Mouse (Mus musculus): Measurements from ENCODE around the gene Zswim8. TPM values are rescaled to one million over a fixed set of nuclear protein-coding genes. Genes with fewer than 3 reads are reported as not detected.

The Zswim8 gene
- polyA plus RNA-seq, 1 experiment from 2014 or later: 57.8 TPM

DNA sequence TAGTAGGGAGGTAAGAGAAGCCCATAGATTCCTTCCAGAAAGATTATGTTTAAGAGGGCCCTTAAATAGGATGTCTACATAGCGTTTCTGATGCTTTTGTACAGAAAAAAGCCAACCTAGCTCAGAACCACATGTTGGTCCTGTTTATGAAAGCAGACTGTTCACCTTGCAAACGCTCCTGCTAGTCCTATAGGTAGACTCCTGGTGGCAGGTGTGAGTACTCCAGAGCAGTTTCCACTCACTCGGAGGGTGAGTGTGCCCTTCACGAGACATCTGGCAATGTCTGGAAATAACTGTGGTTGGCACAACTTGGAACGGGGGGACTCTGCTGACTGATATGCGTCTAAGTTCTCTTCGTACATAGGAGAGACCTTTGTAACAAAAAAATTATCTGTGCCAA is 60.6 kb downstream of the Zswim8 start:
- no peak overlapping the region for H3K27ac ChIP-seq
- H3K9ac ChIP-seq: no peak overlapping the region
- no peak for ATAC-seq (replicated peaks)
- no peak overlapping the region for H3K4me2 ChIP-seq
- 93% methylated on average over 7 of the region's 7 CpGs for WGBS
- no peaks in the 10 kb centered on the region for H3K4me1 ChIP-seq
- no peaks in the 10 kb centered on the region for H3K27me3 ChIP-seq (replicated peaks)
- peaks cover 21% of the 10 kb centered on the region for H3K36me3 ChIP-seq (replicated peaks)
- H3K4me3 ChIP-seq: no peak overlapping the region
- no peaks in the 10 kb centered on the region for H3K9me3 ChIP-seq

GRCm38 (mm10) chr14:20768581-20768980 is 61.2 kb downstream of the Zswim8 start:
- WGBS: 74% methylated on average over 5 of the region's 5 CpGs
- peaks cover 21% of the 10 kb centered on the region for H3K36me3 ChIP-seq (replicated peaks)
- no peak for ATAC-seq (replicated peaks)
- no peak overlapping the region for H3K27ac ChIP-seq
- no peak overlapping the region for H3K4me2 ChIP-seq
- H3K9ac ChIP-seq: no peak overlapping the region
- no peaks in the 10 kb centered on the region for H3K4me1 ChIP-seq
- H3K27me3 ChIP-seq (replicated peaks): no peaks in the 10 kb centered on the region
- H3K4me3 ChIP-seq: no peak overlapping the region
- H3K9me3 ChIP-seq: no peaks in the 10 kb centered on the region

DNA sequence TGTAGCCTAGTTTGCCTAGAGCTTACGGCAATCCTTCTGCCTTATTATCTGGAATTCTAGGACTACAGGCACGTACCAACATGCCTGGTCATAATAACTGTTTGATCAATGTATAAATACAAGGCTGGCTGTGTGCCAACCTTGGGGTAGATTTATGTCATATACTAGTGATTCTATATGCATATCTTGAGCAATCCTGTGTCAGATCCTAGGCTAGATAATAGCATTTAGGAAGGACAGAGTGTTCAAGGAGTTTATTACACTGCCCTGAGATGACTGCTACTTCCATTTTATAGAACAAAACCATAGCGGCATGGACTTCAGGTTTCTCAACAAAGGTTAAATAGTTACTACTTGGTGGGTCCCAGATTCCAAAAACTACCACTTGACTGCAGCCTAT is 64.6 kb downstream of the Zswim8 start:
- H3K9ac ChIP-seq: no peak overlapping the region
- H3K27ac ChIP-seq: no peak overlapping the region
- H3K9me3 ChIP-seq: no peaks in the 10 kb centered on the region
- H3K4me2 ChIP-seq: no peak overlapping the region
- H3K4me1 ChIP-seq: peaks cover 14% of the 10 kb centered on the region
- peaks cover 6% of the 10 kb centered on the region; the same call in 1 of the 2 replicates for H3K36me3 ChIP-seq (replicated peaks)
- H3K27me3 ChIP-seq (replicated peaks): no peaks in the 10 kb centered on the region
- 95% methylated on average over 3 of the region's 3 CpGs for WGBS
- ATAC-seq (replicated peaks): no peak
- H3K4me3 ChIP-seq: no peak overlapping the region

DNA sequence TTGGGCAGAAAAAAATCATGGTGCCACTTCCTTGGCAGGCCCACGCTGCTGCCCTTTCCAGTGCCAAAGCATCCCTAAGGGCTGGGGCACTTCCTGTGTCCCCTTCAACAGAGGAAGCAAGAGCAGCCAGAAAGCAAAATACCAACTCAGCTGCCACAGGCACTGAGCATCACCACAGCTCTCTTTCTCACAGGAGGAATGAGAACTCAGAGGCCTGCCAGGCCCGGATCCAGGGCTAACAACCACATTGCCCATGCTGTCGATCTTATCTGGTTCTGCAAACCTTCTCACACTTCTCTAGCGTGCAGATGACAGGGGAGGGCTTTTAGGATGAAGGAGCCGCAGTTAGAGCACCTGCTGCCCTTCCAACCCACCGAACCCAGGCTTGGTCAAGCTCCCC is 65.5 kb downstream of the Zswim8 start:
- H3K4me1 ChIP-seq: peaks cover 14% of the 10 kb centered on the region
- H3K36me3 ChIP-seq (replicated peaks): peaks cover 7% of the 10 kb centered on the region
- no peaks in the 10 kb centered on the region for H3K9me3 ChIP-seq
- H3K4me3 ChIP-seq: no peak overlapping the region
- no peak for ATAC-seq (replicated peaks)
- 78% methylated on average over 6 of the region's 6 CpGs for WGBS
- no peak overlapping the region for H3K27ac ChIP-seq
- no peaks in the 10 kb centered on the region for H3K27me3 ChIP-seq (replicated peaks)
- H3K9ac ChIP-seq: no peak overlapping the region
- H3K4me2 ChIP-seq: no peak overlapping the region

Small RNAs within 50 kb of the gene (microRNA-seq; reads per million reads assigned to microRNA genes)
- gene Mir6946: 0.74 reads per million

Other genes starting within 250 kb of the Zswim8 start
- gene Anxa7, start 227.4 kb upstream of the Zswim8 start, polyA plus RNA-seq (2015; fragmentation: Nextera tagmentation; extraction: Ambion mirVana): 13.1 and 13.5 TPM in 2 replicates
- 0.39 and 0.40 TPM in 2 replicates for gene Mss51, start 210.7 kb upstream of the Zswim8 start, polyA plus RNA-seq (2015; fragmentation: Nextera tagmentation; extraction: Ambion mirVana)
- gene Ppp3cb, start 161.0 kb upstream of the Zswim8 start, polyA plus RNA-seq (2015; fragmentation: Nextera tagmentation; extraction: Ambion mirVana): 89.3 and 95.9 TPM in 2 replicates
- gene Usp54, start 66.5 kb upstream of the Zswim8 start, polyA plus RNA-seq (2015; fragmentation: Nextera tagmentation; extraction: Ambion mirVana): 13.4 and 14.5 TPM in 2 replicates
- gene Myoz1, start 51.0 kb upstream of the Zswim8 start, polyA plus RNA-seq (2015; fragmentation: Nextera tagmentation; extraction: Ambion mirVana): 0.17 and 0.50 TPM in 2 replicates
- 0.14 and 0.23 TPM in 2 replicates for gene Synpo2l, start 39.2 kb upstream of the Zswim8 start, polyA plus RNA-seq (2015; fragmentation: Nextera tagmentation; extraction: Ambion mirVana)
- 97.2 and 101 TPM in 2 replicates for gene Sec24c, start 33.2 kb upstream of the Zswim8 start, polyA plus RNA-seq (2015; fragmentation: Nextera tagmentation; extraction: Ambion mirVana)
- 30.0 and 30.7 TPM in 2 replicates for gene Fut11, start 12.6 kb upstream of the Zswim8 start, polyA plus RNA-seq (2015; fragmentation: Nextera tagmentation; extraction: Ambion mirVana)
- gene Chchd1, start 4.5 kb upstream of the Zswim8 start, polyA plus RNA-seq (2015; fragmentation: Nextera tagmentation; extraction: Ambion mirVana): 153 and 165 TPM in 2 replicates
- gene Ndst2, start 27.0 kb downstream of the Zswim8 start, polyA plus RNA-seq (2015; fragmentation: Nextera tagmentation; extraction: Ambion mirVana): 19.4 and 19.9 TPM in 2 replicates
- 140 and 144 TPM in 2 replicates for gene Camk2g, start 86.5 kb downstream of the Zswim8 start, polyA plus RNA-seq (2015; fragmentation: Nextera tagmentation; extraction: Ambion mirVana)
- gene Plau, start 129.1 kb downstream of the Zswim8 start, polyA plus RNA-seq (2015; fragmentation: Nextera tagmentation; extraction: Ambion mirVana): 0.23 and 0.31 TPM in 2 replicates
- gene Vcl, start 221.8 kb downstream of the Zswim8 start, polyA plus RNA-seq (2015; fragmentation: Nextera tagmentation; extraction: Ambion mirVana): 12.2 and 12.8 TPM in 2 replicates